Mouse (Mus musculus): Measurements from ENCODE around the gene Cib4.

DNA sequence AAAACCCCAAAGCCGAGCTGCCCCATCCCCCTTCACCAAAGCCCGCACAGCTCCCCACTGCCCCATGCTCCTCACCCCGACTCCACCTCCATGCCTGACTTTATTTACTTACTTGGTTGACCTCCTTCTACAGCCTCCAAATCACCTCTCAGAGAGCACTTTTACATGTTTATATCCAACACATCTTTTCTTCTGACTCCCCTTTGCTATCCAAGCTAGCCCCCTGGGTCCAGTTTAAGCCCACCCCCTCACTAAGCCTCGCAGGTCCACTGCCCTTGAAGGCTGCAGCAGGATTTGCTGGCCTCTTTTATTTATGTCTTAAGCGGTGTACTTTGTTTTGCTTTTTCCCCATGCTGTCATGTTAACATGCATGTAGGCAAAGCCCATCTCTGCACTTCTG, 44.6 kb upstream of the Cib4 start:
- TF ChIP-seq CTCF (IDR thresholded peaks at IDR 0.05; ENCODE audit: borderline replicate concordance, insufficient read depth, low read length), result no peak
- TF ChIP-seq POLR2A (IDR thresholded peaks at IDR 0.05; ENCODE audit: low read depth, low read length), result no peak
